Mouse (Mus musculus) duodenum, adult 2 months (tissue): ENCODE measurements around the gene Vmn1r177. TPM values are rescaled to one million over a fixed set of nuclear protein-coding genes. Genes with fewer than 3 reads are reported as not detected.

ENCODE experiments used
- polyA plus RNA-seq: library from polyadenylated mRNA; depleted of rRNA; stranded (reverse); fragments of >200 nt; gene quantifications from 2 replicates; pipeline ENCODE4 v1.2.3, GENCODE M21; 2012; ENCODE audit warnings: low replicate concordance; rRNA removed

The Vmn1r177 gene
- polyA plus RNA-seq = not detected in 2 replicates

GRCm38 (mm10) chr7:23866349-23866748 is at the start of gene Vmn1r177:
Vmn1r177 (minus strand) TSS chr7:23866449.

GRCm38 (mm10) chr7:23891709-23892108 is 25.5 kb upstream of the Vmn1r177 start, which contains the start of gene Vmn1r178:
Vmn1r178 (plus strand) TSS chr7:23892009.

GRCm38 (mm10) chr7:23837272-23837671 is 29.0 kb downstream of the Vmn1r177 start, which contains the start of gene Vmn1r176:
Vmn1r176 (minus strand) TSS chr7:23837372.

Other genes with a start within 250 kb of the Vmn1r177 start
- gene Vmn1r171, start 235.7 kb downstream of the Vmn1r177 start, polyA plus RNA-seq = not detected in 2 replicates
- gene Vmn1r172, start 208.1 kb downstream of the Vmn1r177 start, polyA plus RNA-seq = not detected in 2 replicates
- not detected in 2 replicates for gene Vmn1r173, start 165.7 kb downstream of the Vmn1r177 start, polyA plus RNA-seq
- not detected in 2 replicates for gene Vmn1r174, start 114.2 kb downstream of the Vmn1r177 start, polyA plus RNA-seq
- not detected in 2 replicates for gene Vmn1r175, start 55.8 kb downstream of the Vmn1r177 start, polyA plus RNA-seq
- gene Vmn1r176, start 29.1 kb downstream of the Vmn1r177 start, polyA plus RNA-seq = not detected in 2 replicates
- gene Vmn1r178, start 25.6 kb upstream of the Vmn1r177 start, polyA plus RNA-seq = not detected in 2 replicates
- gene Vmn1r179, start 60.5 kb upstream of the Vmn1r177 start, polyA plus RNA-seq = not detected in 2 replicates
- not detected in 2 replicates for gene Vmn1r180, start 84.2 kb upstream of the Vmn1r177 start, polyA plus RNA-seq
- gene Vmn1r181, start 108.2 kb upstream of the Vmn1r177 start, polyA plus RNA-seq = not detected in 2 replicates
- gene V1rd19, start 135.2 kb upstream of the Vmn1r177 start, polyA plus RNA-seq = not detected in 2 replicates
- gene Vmn1r183, start 186.8 kb upstream of the Vmn1r177 start, polyA plus RNA-seq = not detected in 2 replicates
- gene Zfp180, start 215.5 kb upstream of the Vmn1r177 start, polyA plus RNA-seq = 2.8 and 4.6 TPM in 2 replicates
- 0.46 and 1.2 TPM in 2 replicates for gene Zfp112, start 245.9 kb upstream of the Vmn1r177 start, polyA plus RNA-seq